Mouse (Mus musculus): Measurements from ENCODE around the gene Sumo2. TPM values are rescaled to one million over a fixed set of nuclear protein-coding genes. Genes with fewer than 3 reads are reported as not detected.
"Not testable (repeated sequence)": the region's sequence is repeated elsewhere in the genome, so short reads cannot be mapped to it uniquely, and the experiment has no call there.

Sumo2 gene
- total RNA-seq, 2 experiments from 2014 or later, result 361 to 374 TPM

DNA sequence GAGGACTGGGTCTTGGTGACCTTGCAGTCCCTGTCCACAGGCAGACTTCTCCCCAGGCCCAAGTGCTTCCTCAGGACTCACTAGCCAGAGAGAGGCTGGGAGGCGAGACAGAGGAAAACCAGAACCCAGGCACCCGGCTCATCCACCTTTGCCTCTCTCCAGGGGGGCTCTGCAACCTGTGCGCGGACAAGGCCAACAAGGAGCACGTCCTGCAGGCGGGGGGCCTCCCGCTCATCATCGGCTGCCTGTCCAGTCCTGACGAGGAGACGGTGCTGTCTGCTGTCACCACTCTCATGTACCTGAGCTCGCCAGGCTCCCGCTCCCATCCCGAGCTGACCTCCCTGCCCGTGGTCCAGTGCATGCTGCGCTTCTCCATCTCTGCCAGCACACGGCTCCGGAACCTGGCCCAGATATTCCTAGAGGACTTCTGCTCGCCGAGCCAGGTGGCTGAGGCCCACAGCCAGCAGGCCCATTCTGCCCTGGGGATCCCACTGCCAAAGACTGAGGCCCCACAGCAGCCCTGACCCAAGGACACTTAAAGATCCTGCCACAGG is 47.4 kb downstream of the Sumo2 start:
- DNase-seq (ENCODE audit: low spot score in 2 of 2), result no peak

DNA sequence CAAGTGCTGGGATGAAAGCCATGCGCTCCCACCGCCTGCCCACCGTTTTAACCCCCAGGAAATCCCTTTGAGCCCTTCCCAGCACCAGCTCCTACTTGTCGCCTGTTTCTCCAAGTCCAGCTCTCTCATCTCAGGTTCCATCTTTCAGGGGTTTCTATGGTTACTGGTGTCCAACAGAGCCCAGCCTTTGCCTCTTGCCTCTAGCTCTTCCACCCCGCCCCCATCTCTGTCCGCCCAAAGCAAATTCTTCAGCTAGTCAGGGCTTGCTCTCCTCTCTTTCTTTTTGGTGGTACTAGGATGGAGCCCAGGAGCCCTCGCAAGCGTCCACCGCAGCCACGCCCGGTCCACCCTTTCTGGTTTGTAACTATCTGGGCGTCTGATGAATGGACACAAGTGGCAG is 50.9 kb downstream of the Sumo2 start:
- no peak for DNase-seq (ENCODE audit: low spot score in 2 of 2)

DNA sequence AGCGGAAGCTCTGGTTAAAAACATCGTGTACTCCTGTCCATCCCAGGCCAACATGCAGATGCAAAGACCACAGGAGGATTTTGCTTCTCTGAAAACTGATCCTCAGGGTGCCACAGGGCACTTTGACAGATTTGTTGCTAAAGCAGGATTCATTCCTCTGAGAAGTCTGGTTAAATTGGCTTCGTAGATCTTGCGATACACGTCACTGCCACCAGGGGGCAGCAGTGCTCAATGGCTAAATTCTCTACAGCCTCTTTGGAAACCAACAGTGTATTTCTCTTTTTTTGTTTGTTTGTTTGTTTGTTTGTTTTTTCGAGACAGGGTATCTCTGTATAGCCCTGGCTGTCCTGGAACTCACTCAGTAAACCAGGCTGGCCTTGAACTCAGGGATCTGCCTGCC is 52.4 kb downstream of the Sumo2 start:
- peak; percentile 66 to 74 for DNase-seq (ENCODE audit: low spot score in 2 of 2)

DNA sequence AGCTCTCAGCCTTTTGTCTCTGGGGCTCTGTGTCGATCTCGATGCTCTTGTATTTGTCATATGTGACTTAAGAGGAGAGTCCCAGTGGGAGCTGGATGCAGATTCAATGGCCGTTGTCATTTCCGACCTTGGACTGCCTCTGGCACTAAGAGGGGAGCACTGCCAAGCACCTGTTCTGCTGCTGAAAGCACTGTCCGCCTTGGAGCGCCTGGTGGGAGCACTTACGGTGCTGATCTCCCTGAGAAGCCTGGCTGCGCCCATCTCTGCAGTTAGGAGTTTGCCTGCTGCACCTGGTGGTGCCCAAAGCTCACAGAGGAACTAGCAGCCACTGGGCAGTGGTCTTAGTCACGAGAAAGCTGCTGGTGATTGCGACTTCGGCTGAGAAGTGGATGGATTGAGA is 52.8 kb downstream of the Sumo2 start:
- DNase-seq (ENCODE audit: low spot score in 2 of 2), result no peak

DNA sequence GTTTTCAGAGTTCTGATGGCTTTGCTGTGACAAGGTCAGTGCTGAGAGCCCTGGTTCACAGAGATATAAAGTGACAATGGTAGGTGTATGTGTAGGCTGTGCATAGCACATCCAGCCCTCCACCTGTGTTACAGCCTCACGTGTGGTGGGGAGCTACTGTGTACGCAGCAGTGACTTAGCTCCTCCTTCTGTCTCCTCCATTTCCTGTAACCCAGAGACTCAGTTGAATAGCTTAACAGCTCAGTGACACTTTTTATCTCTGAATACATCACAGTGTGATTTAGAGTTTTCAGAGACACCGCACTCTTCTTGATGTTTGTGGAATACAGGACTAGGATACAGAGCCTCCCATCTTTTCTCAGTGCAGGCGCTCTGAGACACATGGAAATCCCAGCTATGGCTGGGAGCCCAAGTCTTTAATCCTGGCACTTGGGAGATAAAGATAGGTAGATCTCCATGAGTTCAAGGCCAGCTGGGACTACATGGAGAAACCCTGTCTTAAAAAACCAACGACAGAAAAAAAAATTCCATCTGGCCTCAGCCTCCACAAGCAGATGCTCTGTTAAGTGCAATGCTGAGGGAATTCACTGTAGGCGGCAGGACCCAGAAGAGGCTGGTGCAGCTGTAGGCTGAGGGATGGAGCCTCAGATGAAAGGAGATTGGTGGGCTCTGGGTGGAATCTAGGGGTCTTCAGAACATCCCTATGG is 54.4 kb downstream of the Sumo2 start:
- no peak for DNase-seq (ENCODE audit: low spot score in 2 of 2)

DNA sequence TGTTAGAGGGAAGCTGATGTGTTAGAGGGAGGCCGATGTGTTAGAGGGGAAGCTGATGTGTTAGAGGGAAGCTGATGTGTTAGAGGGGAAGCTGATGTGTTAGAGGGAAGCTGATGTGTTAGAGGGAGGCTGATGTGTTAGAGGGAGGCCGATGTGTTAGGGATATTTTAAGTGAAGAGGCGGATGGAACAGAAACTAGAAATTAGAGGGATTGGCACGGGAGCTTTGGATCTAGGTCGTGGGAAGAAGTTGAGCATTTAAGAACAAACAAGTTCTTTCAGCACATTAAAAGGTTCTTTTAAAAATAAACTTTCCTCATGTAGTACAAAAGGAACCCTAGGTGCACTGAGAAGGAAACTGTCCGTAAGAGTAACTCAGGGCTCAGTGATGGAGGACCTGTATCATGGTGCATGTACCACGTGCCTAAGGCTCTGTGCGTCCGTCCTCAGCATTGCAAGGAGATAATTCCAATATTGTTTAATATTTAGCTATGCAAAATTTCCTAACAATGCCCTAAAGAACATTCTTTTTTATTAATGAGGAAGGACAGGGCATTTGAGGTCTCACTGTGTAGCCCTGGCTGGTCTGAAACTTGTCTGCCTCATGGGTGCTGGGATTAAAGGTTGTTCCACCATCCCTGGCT is 57.7 kb downstream of the Sumo2 start:
- DNase-seq (ENCODE audit: low spot score in 2 of 2), result no peak

DNA sequence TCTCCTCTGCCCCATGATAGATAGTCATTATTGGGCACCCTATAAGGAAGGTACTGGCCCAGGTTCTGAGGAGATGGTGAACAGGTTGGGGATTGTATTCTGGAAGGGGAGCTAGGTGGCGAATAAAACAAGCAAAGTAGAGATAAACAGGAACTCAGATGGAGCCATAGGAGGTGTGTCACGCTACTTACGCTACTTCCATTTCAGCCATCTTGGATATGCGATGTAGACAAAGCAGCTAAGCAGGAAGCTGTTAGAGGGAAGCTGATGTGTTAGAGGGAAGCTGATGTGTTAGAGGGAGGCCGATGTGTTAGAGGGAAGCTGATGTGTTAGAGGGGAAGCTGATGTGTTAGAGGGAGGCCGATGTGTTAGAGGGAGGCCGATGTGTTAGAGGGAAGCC is 58.7 kb downstream of the Sumo2 start:
- DNase-seq (ENCODE audit: low spot score in 2 of 2), result not testable (repeated sequence)

DNA sequence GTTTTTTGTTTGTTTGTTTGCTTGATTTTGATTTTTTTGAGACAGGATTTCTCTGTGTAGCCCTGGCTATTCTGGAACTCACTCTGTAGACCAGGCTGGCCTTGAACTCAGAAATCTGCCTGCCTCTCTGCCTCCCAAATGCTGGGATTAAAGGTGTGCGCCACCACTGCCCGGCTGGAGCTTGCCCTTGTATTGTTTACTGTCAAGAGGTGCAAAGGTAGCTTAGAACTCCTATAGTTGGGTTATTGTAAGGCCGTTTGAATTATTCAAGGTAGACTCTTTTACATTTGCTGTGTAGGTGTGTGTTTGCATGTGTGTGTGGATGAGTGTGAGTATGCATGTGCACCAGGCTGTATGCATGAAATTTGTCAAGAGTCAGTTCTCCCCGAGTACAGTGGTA is 59.4 kb downstream of the Sumo2 start:
- DNase-seq (ENCODE audit: low spot score in 2 of 2), result not testable (repeated sequence)

DNA sequence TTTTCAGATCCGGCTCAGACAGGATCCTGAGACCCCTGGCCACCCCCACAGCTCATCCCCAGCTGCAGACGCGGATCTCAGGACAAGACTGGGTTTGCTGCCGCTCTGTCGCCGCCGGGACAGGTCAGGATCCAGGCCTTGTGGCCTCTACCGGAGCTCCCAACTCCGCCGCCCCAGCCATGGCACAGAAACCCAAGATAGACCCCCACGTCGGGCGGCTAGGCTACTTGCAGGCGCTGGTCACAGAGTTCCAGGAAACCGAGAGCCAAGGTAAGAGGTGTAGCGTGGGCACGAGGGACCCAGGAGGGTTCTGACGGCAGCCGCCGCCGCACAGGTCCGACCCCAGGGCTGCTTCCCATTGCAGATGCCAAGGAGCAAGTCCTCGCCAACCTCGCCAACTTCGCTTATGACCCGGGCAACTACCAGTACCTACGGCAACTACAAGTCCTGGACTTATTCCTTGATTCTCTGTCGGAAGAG is 60.3 kb downstream of the Sumo2 start:
- DNase-seq (ENCODE audit: low spot score in 2 of 2), result no peak

DNA sequence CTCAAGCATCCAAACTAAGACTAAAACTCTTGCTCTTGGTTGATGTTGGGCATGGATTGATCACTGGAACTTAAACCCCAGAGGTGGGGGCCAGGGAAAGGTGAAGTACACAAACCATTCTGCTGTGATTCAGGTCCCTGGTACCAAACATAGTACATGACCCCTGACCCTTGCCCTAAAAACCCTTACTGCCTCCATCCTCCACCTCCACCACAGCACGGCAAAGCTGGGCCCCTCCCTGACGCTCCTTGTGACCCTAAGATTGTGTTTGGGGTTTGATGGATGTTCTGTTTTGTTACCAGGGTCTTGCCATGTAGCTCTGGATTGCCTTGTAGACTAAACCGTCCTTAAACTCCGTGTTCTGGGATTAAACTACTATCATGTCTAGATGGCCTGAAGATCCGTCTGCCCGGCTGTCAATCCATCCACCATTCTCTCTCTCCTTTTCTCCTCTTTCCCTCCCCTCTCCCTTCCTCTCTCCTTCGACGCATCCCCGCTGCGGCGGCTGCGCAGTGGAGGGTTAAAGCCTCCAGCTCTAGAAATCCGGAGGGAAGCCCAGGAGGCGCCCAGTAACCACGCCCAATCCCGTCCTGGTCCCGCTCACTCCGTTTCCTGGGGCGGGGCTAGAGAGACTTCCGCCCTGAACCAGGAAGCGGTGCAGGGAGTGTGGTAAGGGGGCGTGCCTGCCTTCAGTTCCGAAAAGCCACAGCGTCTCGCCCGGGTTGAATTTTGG is 60.9 kb downstream of the Sumo2 start, which contains the start of gene Armc7:
TSS of gene Armc7 (plus strand) at position 643 of the 733 bp plus-strand sequence.
- peak; percentile 77 to 92 for DNase-seq (ENCODE audit: low spot score in 2 of 2)

DNA sequence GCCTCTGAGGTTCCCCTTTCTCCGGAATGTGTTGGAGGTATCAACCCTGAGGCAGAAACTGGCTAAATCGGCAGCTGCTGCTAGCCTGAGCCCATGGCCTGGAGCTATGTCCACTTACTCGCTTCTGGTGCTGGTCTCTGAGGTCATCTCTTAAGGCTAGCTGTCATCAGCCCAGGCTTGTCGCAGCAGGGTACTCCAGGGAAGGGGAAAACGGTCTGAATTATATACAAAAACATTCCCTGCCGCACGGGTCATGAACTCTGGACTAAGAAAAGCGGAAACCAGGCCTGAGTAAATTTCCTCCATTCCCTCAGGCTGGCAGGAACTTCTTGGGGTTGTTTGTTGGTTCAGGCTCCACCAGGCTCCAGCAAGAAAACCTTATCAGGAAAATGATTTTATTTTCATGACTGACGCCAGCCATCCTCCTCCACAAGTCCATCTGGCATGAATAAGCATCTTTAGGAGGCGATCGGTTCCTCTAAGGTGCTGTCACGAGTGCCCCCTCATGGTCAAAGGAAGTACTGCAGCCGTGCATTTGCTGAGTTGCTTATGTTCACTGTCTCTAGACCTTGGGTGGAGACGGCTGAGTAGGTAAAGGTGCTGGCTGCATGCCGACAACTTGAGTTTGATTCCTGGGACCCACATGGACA is 62.3 kb downstream of the Sumo2 start:
- peak; percentile 87 to 89 for DNase-seq (ENCODE audit: low spot score in 2 of 2)

Other genes starting within 250 kb of the Sumo2 start
- gene Fads6, start 238.6 kb downstream of the Sumo2 start, total RNA-seq (2021), result 10 to 100 TPM; 26.0 to 31.3 TPM
- gene Otop2, start 229.1 kb downstream of the Sumo2 start, total RNA-seq (2021), result not detected
- gene Ush1g, start 214.2 kb downstream of the Sumo2 start, total RNA-seq (2021), result under 1 TPM; 0.73 to 0.84 TPM
- gene Otop3, start 201.5 kb downstream of the Sumo2 start, total RNA-seq (2021), result under 1 TPM; 0.17 to 0.20 TPM
- gene Hid1, start 168.5 kb downstream of the Sumo2 start, total RNA-seq (2021), result 10 to 100 TPM; 29.0 to 34.2 TPM
- gene Cdr2l, start 154.4 kb downstream of the Sumo2 start, total RNA-seq (2021), result 10 to 100 TPM; 44.3 to 47.4 TPM
- 100 to 1,000 TPM; 150 to 158 TPM for gene Mrpl58, start 132.5 kb downstream of the Sumo2 start, total RNA-seq (2021)
- gene Atp5h, start 116.3 kb downstream of the Sumo2 start, total RNA-seq (2021), result 100 to 1,000 TPM; 503 to 527 TPM
- gene Kctd2, start 116.1 kb downstream of the Sumo2 start, total RNA-seq (2021), result 10 to 100 TPM; 56.7 to 61.6 TPM
- gene Trim80, start 95.7 kb downstream of the Sumo2 start, total RNA-seq (2021), result not detected
- 1 to 10 TPM in 1 of 2 experiments, under 1 TPM in 1; 0.51 to 3.6 TPM for gene Slc16a5, start 73.8 kb downstream of the Sumo2 start, total RNA-seq (2021)
- 1 to 10 TPM; 7.6 to 8.5 TPM for gene Armc7, start 60.6 kb downstream of the Sumo2 start, total RNA-seq (2021)
- 100 to 1,000 TPM in 1 of 2 experiments, 10 to 100 TPM in 1; 91.6 to 113 TPM for gene Nt5c, start 44.4 kb downstream of the Sumo2 start, total RNA-seq (2021)
- gene Jpt1, start 21.9 kb downstream of the Sumo2 start, total RNA-seq (2021), result 100 to 1,000 TPM; 149 to 164 TPM
- 10 to 100 TPM; 68.9 to 73.6 TPM for gene Nup85, start 28.2 kb upstream of the Sumo2 start, total RNA-seq (2021)
- gene Mrps7, start 67.6 kb upstream of the Sumo2 start, total RNA-seq (2021), result 10 to 100 TPM; 72.9 to 77.3 TPM
- gene Gga3, start 67.8 kb upstream of the Sumo2 start, total RNA-seq (2021), result 10 to 100 TPM; 29.1 to 34.6 TPM
- gene Mif4gd, start 76.7 kb upstream of the Sumo2 start, total RNA-seq (2021), result 100 to 1,000 TPM; 150 to 165 TPM
- gene Slc25a19, start 92.0 kb upstream of the Sumo2 start, total RNA-seq (2021), result 10 to 100 TPM; 58.4 to 69.9 TPM
- 100 to 1,000 TPM; 116 to 135 TPM for gene Grb2, start 172.3 kb upstream of the Sumo2 start, total RNA-seq (2021)
- 10 to 100 TPM; 67.4 to 71.0 TPM for gene Tmem94, start 229.2 kb upstream of the Sumo2 start, total RNA-seq (2021)

Measured in adrenal gland, postnatal 4 days (tissue).